Mouse (Mus musculus) frontal cortex, postnatal 25 days (tissue): ENCODE results near the gene Vezf1.
A peak's percentile ranks its signal among the peaks of the same experiment; 100 is the strongest.

Experiments
- DNase-seq, 2 experiments: peaks; one replicate each; pipeline ENCODE4 v3.0.0; 2022; ENCODE audit warnings: low spot score in 2 of 2

Vezf1 gene

DNA sequence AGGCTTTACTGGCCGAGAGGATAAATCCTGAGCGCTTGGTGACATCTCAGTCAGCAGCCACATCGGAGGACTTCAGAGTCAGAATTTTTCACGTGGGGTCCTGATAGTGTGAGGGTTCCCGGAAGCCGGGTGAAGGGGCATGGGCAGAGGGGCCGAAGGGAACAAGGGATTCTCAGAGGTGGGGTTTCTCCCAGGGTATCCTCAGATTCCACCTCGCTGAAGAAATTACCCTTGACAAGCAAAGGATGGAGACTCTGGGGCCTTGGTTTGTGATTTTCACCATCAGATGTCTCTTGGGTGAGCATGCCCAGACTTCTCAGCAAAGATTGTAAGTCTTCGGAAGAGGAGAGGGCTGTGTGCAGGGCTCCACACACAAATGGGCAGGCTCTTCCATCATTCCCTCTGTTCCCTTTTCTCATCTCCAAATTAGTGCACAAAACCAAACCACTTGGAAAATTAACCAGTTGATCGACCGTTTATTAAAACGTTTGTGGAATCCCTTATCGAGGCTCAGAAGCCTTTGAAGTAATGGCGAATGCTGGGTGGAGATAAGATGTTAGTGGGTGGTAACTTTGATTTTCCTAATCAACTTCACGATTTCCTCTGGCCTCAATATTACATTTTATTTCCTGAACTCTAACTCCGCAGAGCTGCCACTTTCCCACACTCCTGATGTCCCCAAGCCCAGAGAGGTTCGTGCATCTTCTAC, 30.1 kb downstream of the Vezf1 start, which contains the start of gene Cuedc1:
Cuedc1 (plus strand) TSS at position 38 of the 709 bp plus-strand sequence.
- DNase-seq = no peak

GRCm38 (mm10) chr11:88098787-88099598, 30.9 kb downstream of the Vezf1 start:
- DNase-seq = peak; percentile 54 to 55

DNA sequence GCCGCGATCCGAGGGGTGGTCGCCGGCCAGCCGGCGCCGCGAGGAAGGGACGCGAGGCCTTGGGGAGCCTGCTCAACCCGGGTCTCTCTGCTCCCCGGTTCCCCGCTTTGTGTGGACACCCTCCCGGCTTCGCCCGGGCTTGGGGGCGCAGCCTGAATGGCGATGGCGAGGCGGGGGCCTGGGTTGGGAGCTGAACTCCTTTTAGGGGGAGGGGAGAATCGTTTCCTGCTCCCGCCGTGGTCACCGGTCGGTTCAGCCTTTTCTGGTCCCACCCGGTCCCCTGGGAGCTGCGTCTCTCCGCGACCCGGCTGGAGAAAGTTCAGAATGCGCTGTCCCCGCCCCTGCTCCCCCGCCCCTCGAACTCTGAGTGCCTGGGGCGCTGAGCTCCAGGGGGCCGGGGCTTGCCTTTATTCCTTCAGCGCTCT, 31.5 kb downstream of the Vezf1 start:
- peak in 1 of 2 experiments; percentile 26 for DNase-seq

DNA sequence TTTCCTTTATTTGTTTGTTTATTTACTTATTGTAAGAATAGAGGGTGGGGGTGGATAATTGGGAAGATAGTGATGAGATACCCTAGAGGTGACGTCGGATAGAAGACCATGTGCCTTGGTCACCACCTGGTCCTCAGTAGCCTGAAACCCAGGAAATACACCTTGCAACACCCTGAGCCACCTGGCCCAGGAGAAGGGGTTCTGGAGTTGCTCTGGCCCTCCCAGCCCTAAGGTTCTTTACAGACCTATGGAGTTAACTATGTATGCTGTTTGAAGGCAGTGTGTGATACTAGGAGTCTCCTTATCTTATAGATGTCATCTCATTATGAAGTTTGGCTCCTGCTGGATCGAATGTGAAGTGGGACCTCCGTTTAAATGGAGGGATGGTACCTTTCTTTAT, 32.1 kb downstream of the Vezf1 start:
- no peak for DNase-seq

GRCm38 (mm10) chr11:88103214-88103941, 35.3 kb downstream of the Vezf1 start:
- no peak for DNase-seq

DNA sequence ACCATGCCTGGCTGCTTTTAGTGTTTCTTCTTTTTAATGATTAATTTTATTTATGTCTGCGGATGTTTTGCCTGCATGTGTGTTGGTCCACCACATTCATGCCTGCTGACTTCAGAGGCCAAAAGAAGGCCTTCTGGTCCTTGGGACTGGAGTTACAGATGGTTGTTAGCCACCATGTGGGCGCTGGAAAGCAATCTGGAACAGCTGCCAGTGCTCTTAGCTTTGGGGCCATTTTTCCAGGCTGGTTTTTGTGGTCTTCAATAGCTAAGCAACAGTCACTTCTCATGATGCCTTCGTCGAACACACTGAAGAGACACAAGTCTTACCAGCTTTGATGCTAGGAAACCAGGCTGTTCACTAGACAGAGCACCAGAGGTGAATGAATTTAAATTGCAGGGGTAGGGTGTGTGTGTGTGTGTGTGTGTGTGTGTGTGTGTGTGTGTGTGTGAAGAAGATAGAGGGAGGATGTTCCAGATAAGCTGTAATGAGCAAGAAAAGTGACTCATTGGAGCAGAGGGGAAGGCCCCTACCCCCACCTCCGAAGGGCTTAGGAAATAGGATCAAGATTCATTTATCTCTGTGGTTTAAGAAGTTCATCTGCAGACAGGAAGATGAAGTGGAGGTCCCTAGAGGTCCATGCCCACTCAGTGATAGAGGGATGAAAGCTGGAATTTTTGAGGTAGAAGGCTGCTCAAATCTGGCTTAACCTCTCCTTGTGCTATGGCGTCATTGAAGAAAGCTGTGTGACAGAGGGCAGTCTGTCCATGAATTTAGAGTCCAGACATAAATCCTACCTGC, 37.6 kb downstream of the Vezf1 start:
- no peak for DNase-seq

DNA sequence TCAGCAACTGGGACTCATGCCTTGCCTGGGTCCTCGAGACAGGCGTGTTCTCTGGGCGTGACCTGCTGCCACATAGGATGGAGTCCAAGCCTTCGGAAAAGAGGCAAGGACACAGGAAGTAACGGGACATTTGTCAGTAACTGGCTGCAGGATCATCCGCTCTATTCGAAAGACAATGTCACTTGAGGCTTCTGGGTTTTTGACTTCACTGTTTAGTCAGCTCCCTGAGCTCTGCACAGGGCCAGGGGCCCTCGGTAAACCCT, 38.1 kb downstream of the Vezf1 start:
- no peak for DNase-seq

DNA sequence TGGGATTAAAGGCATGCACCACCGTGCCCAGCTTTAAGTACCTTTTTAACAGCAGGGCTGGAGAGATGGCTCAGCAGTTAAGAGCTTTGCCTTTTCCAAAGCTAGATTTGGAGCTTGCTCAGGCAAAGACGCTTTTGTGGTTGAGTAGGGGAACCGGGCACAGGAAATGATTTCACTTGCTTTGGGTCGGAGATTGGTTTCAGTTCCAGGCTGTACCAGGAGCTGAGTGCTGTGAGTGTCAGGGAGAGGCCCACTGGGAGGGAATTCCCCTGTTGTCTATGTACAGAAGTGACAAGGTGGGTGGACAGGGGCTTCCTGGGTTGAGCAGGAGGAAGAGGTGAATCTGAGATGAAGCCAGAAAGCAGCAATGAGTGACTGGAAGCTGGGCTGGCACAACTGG, 39.3 kb downstream of the Vezf1 start:
- DNase-seq = no peak

- no peak for DNase-seq
Measured at GRCm38 (mm10) chr11:88110031-88110594, 42.0 kb downstream of the Vezf1 start.

GRCm38 (mm10) chr11:88112078-88112477, 44.0 kb downstream of the Vezf1 start:
- DNase-seq = no peak

DNA sequence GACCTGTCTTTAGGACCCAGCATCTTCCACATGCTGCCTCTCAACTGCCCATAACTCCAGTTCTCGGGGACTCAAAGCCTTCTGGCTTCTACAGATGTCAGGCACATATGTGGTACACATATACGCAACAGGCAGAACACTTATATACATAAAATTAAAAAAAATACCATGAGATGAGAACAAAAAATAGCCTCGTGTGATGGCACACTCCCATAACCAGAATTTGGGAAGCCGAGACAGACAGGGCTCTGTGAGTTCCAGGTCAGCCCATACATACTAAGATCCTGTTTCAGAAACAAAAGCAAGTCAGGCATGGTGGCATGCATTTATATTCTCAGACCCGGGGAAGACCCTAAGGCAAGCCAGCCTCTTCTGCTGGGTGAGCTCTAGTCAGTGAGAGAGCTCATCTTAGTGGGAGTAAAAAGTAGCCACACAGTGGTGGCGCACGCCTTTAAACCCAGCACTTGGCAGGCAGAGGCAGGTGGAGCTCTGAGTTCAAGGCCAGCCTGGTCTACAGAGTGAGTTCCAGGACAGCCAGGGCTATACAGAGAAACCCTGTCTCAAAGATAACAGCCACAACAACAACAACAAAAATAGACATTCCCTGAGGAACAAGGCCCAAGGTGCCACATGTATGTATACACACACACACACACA, 44.7 kb downstream of the Vezf1 start:
- DNase-seq = no peak

DNA sequence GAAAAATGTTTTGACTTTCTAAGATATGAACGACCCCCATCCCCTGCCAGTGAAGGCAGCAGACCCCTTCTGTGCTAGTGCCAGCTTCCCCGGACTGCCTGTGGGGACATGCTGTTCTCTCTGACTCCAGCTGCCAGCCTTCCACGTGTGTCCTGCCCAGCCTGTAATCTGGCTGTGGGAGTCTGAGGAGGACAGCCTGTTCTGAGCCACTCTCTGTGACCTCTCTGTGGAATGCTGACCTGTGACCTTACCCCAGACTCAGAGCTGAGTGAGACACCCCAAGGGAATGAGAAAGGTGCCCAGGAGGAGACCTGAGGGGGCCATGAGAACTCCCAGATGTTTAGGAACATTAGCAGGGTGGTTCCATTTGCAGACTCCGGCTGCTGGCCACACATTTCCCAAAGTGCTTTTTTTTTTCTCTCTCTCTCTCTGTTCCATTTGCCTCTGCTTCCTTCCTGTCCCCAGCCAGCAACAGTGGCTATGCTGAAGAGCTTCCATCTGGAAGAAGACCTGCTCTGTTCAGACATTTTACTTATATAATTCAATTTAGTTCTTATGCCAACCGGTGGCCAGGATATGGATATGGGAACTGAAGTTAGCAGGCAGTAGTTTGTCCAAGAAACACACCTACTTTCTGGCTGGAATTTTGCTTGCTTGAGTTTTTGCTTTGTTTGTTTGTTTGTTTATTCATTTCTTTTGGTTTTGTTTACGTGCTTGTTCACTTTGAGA, 45.6 kb downstream of the Vezf1 start:
- DNase-seq = no peak

GRCm38 (mm10) chr11:88114871-88115301, 46.8 kb downstream of the Vezf1 start:
- DNase-seq = no peak

DNA sequence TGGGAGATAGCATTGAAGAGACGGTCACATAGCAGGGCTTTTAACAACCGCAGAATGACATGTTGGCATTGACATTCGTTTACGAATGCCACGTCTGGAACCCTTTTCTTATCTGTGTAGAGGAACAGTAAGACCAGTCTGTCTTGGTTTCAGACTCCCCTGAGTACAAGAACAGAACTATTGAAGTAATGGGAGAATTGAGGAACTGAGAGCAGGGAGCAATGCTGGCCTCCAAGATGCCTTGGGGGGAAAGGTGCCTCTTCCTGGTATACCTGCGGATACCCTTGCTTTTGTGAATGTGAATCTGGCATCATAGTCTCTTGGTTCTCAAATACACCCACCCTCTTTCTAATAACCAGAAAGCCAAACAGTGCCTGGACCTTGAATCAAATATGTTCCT, 48.5 kb downstream of the Vezf1 start:
- DNase-seq = no peak

DNA sequence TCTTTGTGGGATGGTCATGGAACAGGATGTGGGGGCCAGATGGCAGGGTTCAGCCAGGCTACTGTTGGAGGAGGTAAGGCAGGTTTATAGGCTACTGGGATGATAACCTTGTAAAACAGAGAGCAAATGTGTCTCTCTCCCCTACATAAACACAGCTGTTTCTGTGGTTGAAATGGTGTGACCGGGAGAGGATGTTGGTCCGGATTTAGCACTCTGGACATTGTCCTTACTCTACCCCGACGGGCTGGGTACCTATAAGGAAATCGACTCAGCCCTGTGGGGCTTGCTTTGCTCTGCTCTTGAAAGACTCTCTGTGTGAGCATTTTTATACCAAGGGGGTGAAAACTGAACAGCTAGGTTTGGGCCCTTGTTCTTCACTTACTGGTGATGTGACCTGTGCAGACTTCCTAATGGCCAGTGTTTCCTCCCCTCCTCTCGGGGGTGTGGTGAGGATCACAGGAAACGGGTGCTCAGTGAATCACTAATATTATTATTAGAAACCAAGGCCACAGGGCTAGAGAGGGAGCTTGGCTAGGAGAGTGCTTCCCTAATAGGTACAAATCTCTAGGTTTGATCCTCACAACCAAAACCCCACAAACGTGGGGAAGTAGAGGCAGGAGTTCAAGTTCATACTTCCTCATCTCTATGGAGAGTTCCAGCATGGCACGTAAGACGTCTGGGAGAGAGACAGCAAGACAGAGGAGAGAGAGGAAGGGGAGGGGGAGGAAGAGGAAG, 49.4 kb downstream of the Vezf1 start:
- no peak for DNase-seq

DNA sequence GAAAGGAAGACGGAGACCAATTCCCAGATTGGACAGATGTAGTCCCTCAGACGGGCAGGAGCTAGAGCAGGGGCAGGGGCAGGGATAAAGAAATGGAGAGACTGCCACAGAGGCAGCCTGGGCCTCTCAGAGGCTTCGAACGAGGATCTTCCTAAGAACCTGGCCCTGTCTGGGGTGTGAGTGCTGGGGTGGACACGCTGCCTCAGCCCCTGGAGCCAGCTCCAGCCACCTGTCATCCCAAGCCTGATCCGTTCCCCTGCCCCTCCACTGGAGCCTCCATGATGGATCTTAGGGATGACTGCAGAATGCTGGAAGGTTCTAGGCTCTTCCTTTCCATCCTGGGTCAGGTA, 50.0 kb downstream of the Vezf1 start:
- DNase-seq = no peak

GRCm38 (mm10) chr11:88118817-88119642, 51.0 kb downstream of the Vezf1 start:
- peak in 1 of 2 experiments; percentile 25 for DNase-seq

DNA sequence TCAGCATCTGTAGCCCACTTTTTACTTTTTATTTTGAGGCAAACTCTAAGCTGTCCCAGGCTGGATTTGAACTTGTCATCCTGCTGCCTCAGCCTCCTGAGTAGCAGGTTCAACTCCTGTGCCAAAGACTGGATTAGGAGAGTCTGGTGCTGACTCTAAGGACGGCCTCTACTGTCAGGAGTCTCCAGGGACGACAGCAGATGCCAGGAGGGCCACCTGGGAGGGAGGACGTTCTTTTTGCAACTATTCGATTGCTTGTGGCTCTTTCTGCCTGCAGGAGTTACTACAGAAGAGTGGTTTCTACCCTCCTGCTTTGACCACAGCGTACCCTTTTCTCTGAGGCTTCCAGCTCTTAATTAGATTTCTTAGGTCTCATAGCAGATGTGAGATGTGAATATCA, 54.5 kb downstream of the Vezf1 start:
- DNase-seq = no peak

GRCm38 (mm10) chr11:88123021-88123420, 54.9 kb downstream of the Vezf1 start:
- DNase-seq = no peak
